Mouse (Mus musculus) lung, adult 18-20 months (tissue): Measurements from ENCODE around the gene 1110017D15Rik.
A peak's percentile ranks its signal among the peaks of the same experiment; 100 is the strongest.

Experiments used
- DNase-seq, 2 experiments: peaks; one replicate each; pipeline ENCODE4 v3.0.0; 2022; ENCODE audit warnings: mixed read lengths in 2 of 2

Gene 1110017D15Rik

DNA sequence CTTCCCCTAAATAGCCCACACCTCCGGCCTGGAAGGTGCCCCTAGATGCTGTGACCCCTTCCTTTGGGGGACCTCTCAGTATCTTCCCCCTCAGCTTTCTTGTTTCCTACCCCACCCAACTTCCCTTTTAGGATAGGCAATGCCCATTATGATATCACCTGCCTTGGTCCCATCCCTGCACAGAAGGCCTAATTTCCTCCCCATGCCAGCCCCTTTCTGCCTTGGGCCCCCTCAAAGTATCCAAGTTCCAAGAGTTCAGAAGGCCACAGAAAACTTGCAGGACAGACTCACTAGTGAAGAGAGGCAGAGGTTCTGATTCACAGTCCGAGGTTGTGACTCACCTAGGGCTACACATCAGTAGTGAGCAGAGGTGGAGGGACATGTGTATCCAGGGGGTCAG, at the start of gene 1110017D15Rik:
Gene 1110017D15Rik (minus strand): TSS at position 101 of the 400 bp plus-strand sequence.
- no peak for DNase-seq

DNA sequence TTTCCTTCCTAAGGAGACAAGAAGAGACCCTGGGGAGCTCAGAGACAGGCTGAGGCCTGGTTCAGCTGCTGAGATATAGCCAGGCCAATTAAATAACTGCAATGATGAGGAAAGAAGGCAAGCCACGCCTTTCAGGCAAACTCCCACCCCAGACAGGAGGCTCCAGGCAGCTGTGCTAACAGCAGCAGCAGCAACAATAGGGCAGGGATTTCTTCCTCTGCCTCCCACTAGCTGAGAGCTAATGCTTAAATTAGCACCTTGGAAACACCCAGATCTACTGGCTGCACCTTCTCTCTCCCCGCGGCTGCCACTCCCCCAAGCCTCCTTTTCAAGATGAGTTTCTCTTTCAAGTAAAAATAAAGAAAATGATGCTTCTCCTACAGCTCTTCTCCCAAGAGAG, 49.0 kb upstream of the 1110017D15Rik start:
- no peak for DNase-seq

DNA sequence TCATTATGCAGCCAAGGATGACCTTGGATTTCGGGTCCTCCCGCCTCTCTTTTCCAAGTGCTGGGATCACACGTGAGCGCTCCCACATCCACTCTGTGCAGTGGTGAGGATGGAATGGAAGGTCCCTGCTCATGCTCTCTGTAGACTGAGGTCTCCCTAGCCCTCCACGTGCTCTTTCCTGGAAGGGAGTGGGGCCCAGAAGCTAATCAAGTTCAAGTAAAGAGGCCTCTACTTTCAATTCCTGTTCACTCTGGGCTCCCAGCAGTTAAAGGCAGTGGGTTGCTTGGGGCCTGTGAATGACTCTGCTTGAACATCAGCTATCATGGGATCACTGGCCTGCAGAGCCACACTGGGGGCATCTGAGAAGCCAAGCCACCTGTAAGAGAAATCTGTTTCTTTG, 46.2 kb upstream of the 1110017D15Rik start:
- no peak for DNase-seq

- no peak for DNase-seq
Observed at GRCm38 (mm10) chr4:41557092-41557491, 40.0 kb upstream of the 1110017D15Rik start.

- no peak for DNase-seq
Observed at GRCm38 (mm10) chr4:41556311-41556953, 39.3 kb upstream of the 1110017D15Rik start.

GRCm38 (mm10) chr4:41554994-41555663, 38.0 kb upstream of the 1110017D15Rik start:
- peak; percentile 86 to 90 for DNase-seq

GRCm38 (mm10) chr4:41553116-41553515, 36.0 kb upstream of the 1110017D15Rik start:
- DNase-seq, result no peak

- peak; percentile 76 to 83 for DNase-seq
Observed at GRCm38 (mm10) chr4:41552529-41552928, 35.4 kb upstream of the 1110017D15Rik start.

GRCm38 (mm10) chr4:41547086-41547485, 30.0 kb upstream of the 1110017D15Rik start:
- no peak for DNase-seq

DNA sequence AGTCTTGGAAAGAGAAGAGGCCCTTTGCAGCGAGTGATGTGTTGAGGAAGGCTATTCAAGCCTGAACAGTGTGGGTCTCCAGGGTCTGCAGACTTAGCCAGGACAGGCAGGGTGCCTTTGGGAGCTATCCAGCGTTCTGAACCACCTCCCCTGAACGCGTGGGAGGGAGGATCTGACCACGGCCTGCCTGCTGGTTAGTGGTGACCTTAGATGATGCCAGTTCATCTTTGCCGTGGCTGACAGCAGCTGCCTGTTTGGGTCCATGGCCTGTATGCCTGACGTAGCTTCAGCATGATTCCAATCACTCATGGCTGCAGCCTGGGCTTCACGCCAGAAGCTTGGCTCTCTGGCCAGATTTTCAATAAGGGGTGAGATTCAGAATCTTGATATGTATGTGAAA, 28.9 kb upstream of the 1110017D15Rik start:
- DNase-seq, result no peak

DNA sequence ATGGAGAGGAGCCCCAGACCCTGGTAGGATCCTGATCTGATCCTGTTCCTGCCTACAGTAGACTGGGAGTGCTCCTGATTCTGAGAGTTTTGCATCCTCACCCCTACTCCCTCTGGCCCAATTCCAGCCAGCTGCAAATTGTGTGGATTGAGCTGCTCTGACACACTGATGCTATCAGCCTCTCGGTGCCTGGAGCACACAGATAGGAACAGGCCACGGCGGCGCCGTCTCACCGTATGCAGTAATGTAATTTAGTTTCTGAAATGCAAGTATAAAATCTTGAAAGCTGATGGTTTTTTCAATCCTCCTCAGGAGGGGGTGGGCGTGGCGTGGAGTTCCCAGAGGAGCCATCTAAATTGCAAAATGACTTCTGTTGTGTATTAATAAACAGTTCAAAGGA, 25.0 kb upstream of the 1110017D15Rik start:
- no peak for DNase-seq

GRCm38 (mm10) chr4:41534866-41535265, 17.7 kb upstream of the 1110017D15Rik start:
- DNase-seq, result no peak

DNA sequence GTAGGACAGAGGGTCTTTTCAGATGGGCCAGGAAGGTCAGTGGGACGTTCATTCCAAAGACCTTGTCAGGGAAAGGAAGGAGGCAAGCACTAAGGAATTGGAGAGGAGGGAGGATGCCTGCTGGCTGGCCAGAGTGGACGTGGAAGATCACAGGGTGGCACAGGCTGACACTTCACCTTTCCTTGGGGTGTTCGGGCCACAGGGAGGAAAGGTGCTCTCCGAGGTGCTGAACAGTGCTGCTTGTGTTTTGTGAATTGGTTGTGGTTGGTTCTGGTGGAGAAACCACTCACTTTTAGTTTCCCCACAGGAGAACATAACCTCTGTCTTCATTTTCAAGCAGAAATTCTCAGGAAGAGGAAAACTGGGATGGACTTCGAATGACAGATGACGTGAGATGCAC, 15.3 kb upstream of the 1110017D15Rik start:
- DNase-seq, result no peak

DNA sequence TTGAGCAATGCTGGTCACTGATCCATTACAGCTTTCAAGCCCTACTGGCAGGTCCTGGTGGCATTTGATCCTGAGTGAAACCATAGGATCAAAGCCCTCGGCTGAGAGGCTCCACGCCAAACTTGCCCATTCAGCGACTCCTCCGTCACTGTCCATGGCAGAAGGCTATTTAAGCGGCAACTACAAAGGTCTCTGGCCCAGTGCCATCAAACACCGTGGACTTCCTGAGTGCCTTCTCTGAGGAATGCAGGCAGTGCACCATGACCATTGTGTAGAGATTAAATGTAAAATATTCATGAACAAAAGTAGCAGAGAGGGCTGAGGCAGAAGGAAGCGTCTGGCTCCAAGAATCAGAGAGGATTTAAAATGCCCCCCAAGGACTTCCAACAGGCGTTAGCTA, 10.9 kb upstream of the 1110017D15Rik start:
- peak in 1 of 2 experiments; percentile 44 for DNase-seq

GRCm38 (mm10) chr4:41527076-41527475, 9.9 kb upstream of the 1110017D15Rik start:
- no peak for DNase-seq

- no peak for DNase-seq
Observed at GRCm38 (mm10) chr4:41526553-41526952, 9.4 kb upstream of the 1110017D15Rik start.

DNA sequence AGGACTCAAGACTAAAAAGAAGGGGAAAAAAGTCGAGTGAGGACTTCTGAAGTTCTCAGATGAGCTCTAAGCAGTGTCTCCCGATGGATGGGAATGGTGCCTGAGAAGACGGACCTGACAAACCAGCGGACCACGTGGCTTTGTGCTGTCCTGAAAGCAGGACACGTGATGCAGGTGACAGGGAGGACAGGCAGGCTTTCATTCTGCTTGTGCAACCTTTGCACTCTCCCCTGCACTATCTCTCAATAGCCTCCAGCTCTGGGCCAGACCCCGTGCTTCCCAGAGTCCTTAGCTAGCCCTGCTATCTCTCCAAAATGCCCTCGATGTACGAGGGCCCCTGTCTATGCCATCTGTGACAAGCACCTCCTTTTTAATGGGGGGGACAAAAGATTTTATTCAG, 7.7 kb upstream of the 1110017D15Rik start:
- DNase-seq, result no peak

DNA sequence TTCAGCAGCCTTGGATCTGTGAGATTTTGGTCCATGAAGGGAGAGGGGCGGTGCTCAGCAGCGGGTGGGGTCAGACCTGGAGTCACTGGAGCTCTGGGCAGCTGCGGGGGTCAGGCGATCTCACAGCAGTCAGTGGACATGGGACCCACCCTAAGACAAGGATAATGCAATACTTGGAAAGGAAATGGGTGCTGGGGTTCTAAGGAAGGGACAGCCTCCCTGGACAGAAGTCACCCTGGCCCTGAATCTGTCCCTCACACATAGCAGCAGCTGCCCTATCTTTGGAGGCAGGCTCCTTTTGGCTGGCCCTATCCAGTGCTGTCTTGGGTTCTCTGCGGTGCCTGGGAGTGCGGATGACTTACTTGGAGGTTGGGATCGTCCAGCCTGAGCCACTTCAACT, 6.7 kb upstream of the 1110017D15Rik start:
- no peak for DNase-seq

DNA sequence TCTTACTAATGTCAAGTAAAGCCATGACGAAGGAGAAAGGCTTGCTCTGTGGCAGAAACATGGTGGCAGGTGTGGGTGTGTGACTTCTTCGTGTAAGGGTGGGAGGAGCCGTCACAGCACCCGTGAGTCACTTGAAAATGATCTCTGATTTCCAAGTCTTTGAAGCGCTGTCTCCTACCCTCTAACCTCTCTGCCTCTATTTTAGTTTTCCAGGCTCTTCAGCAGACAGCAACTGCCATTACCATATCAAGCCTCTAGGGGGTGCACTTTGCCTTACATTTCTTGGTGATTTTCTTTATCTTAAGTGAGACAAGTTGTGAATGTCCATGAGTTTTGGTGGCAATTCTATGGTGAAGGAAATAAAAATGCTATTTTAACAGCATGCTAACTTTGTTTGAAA, 5.7 kb upstream of the 1110017D15Rik start:
- DNase-seq, result peak in 1 of 2 experiments; percentile 41

DNA sequence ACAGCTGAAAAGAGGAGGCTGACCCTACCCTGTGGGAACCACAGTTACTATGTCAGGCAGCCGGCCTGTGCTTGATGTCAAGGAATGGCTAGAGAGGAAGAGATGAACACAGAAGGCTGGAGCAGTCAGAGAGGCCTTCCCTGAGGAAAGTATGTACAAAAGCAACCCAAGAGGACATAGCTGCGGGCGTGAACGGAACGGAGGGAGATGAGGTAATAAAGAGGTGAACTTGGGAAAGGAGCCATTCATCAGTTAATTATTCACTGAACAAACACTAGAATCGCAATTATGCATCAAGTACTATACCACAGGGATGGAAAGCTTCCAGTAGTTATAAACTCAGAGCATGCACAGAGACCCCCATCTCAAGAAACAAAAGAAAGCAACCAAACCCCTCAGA, 5.0 kb upstream of the 1110017D15Rik start:
- no peak for DNase-seq

DNA sequence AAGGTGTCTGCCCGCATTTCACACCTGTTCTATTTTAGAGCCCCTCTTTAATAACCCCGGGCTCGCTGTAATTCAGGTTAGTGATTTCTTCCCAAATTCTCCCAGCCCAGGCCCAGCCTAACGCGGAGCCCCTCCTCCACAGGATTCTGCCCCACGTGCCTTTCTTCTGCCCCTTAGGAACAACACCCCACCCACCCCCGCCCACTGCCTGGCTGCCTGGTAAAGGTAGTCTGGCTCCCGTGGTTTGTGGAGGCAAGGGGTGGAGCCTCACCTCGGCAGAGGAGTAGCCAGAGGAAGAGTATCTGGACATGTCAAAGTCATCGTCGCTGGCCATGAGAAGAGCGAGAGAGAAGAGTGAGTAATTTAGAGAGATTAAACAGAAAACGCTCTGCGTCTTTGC, 3.5 kb upstream of the 1110017D15Rik start:
- no peak for DNase-seq

- DNase-seq, result no peak
Observed at GRCm38 (mm10) chr4:41519195-41519594, 2.1 kb upstream of the 1110017D15Rik start.

DNA sequence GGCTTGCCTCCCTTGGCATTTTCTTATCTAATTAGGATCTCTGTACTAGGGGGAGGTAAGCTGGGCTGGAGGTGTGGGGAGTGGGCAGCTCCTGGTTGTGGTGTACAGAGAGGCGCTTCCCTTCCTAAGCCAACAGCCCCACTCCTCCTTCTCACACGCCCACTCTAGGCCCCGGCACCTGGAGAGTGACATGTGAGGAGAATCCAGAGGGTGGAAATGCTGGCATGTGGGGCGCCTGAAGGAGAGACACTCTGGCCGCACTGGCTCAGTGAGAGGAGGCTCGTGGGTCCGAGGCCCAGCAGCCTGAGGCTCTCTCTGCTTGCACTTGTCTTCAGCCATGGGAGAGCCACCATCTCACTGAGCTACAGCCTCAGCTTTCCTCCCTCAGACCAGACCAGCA, 1.2 kb upstream of the 1110017D15Rik start:
- no peak for DNase-seq

DNA sequence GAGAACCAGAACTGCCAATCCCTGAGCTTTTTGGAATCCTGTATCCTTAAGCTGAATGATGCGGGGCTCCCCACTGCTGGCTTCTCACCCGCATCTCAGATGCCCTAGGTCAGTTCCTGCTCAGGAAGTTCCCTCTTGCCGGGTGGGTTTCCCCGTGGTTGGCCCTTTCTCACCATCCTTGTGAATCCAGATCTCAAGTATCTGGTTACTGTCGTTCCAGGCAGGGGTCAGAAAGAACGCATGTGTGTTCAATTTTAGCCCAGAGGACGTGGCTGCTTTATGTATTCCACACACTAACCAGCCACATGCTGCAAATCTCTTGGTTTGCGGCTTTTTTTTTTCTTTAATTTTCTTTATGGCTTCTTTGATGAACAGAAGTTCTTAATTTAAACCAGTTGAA, 3.4 kb downstream of the 1110017D15Rik start:
- DNase-seq, result no peak

DNA sequence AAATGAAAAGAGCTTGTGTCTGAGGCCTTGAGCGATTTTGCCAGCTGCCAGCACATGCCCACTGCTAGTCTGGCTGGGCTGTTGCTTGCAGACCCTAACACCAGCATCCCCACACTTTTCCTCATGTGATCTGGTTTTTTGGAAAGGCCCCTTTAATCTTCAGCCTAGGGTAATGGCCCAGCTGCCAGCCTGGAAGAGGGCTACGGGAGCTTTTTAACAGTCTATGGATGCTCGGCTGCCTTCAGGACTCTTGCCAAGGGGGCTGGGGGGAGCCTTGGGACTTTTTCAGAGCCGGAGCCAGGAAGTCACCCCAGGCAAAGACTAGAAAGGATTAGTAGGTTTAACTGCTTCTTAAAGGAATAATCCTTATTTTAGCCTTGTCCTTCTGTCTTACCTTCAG, 3.8 kb downstream of the 1110017D15Rik start:
- no peak for DNase-seq
